Mouse (Mus musculus): ENCODE data around the gene Sult2b1.

The Sult2b1 gene

DNA sequence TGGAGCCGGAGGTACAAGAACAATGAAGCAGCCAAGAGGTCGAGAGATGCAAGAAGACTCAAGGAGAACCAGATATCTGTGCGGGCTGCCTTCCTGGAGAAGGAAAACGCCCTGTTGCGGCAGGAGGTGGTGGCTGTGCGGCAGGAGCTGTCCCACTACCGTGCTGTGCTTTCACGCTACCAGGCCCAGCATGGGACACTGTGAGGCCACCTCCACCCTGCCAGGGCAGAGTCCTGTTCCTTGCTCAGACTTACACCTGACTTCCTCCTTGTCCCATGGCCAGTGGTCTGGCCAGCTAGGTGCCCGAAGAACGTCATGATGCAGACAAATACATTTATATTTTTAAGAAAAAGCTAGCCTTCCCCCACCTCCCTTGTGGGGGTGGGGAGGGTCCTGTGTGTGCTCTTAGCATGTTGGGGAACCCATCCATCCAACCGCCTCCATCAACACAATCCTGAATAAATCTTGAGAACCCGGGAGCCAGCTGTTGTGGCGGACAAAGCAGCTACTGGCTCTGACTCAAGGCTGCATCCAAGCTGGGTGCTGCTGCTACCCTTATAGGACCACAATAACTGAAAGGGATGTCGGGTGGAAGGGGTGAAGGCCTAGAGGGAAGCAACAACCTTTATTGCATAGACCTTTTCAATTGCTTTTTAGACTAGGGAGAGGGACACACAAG, 74.7 kb downstream of the Sult2b1 start:
- DNase-seq = peak; percentile 97

DNA sequence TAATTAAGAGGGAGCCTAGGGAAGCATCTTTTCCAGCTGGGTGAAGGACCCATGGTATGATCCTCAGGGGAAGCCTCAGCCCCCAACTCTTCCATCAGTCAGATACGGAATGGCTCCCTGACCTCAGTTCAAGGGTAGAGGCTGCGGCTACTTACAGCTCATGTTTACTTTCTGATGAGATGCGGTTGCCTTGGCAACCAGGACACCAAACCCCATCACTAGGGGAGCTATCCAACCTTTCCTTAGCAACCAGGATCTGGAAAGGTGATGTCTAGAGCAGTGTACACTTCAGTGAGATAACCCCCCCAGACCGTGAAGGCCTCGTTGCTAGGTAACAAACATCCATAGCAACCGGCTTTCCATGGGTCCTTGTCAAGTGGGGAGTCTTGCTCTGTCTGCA, 75.4 kb downstream of the Sult2b1 start:
- DNase-seq = peak; percentile 97

GRCm38 (mm10) chr7:45708221-45708761, 76.2 kb downstream of the Sult2b1 start:
- peak; percentile 97 for DNase-seq

- DNase-seq = peak; percentile 100
Observed at GRCm38 (mm10) chr7:45707375-45707967, 77.0 kb downstream of the Sult2b1 start.

GRCm38 (mm10) chr7:45706721-45707241, 77.7 kb downstream of the Sult2b1 start:
- peak; percentile 100 for DNase-seq

- peak; percentile 100 for DNase-seq
Observed at GRCm38 (mm10) chr7:45705873-45706281, 78.6 kb downstream of the Sult2b1 start.

GRCm38 (mm10) chr7:45705443-45705864, 79.0 kb downstream of the Sult2b1 start:
- DNase-seq = no peak

DNA sequence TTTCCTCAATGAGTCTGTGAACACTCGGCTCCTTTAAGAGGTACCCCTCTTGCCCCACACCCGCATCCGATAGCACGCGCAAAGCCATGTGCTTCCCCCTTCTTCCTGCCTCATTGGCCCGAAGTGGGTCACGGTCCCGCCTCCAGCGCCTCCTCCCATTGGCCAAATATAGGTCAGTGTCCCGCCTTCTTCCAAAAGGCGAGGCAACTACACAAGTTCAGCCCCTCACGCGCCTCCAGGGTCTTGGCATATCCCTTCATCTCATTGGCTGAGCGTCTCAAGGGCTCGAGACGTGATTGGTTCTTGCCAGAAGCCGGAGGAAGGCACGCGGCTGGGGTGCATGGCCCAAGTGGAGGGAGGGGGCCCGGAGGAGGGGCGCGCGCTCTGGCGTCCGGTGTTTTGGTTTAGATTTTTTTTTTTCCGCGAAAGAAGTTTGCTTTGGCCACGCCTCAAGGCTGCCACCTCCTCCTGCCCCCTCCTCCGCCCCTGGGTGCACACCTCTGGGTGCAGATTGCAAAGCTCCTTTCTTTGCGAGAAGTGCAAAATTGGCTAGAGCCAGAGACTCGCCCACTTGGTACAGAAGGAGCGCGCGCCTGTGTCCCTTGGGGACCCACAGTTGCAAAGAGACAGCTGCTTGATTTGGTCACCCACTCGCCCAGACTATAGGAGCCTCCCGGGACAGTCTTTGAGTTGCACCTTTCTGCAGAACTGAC, 79.6 kb downstream of the Sult2b1 start, which contains the start of gene Dbp:
Gene Dbp (plus strand): TSS at position 359 of the 713 bp plus-strand sequence.
- DNase-seq = peak; percentile 100

GRCm38 (mm10) chr7:45704046-45704559, 80.4 kb downstream of the Sult2b1 start:
- peak; percentile 99 for DNase-seq

DNA sequence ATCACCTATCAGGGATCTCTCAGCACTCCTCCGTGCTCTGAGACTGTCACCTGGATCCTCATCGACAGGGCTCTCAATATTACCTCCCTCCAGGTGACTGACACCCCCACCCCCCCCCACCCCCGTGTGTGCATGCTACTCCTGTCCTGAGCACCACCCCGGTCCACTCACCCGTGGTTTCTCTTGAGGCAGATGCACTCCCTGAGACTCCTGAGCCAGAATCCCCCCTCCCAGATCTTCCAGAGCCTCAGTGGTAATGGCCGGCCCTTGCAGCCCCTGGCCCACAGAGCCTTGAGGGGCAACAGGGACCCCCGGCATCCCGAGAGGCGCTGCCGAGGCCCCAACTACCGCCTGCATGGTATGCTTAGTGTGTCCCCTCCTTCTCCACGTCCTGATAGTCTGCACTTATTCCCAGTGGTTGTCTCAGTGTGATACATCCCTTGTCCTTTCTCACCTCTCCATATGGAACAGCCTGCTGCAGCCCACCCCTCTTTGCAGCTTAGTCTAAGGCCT, 80.9 kb downstream of the Sult2b1 start:
- DNase-seq = peak; percentile 98

- peak; percentile 96 for DNase-seq
Observed at GRCm38 (mm10) chr7:45702809-45703520, 81.5 kb downstream of the Sult2b1 start.

GRCm38 (mm10) chr7:45702316-45702715, 82.2 kb downstream of the Sult2b1 start:
- peak; percentile 95 for DNase-seq

GRCm38 (mm10) chr7:45701607-45702006, 82.9 kb downstream of the Sult2b1 start:
- peak; percentile 96 for DNase-seq

GRCm38 (mm10) chr7:45701072-45701471, 83.4 kb downstream of the Sult2b1 start:
- DNase-seq = peak; percentile 97

DNA sequence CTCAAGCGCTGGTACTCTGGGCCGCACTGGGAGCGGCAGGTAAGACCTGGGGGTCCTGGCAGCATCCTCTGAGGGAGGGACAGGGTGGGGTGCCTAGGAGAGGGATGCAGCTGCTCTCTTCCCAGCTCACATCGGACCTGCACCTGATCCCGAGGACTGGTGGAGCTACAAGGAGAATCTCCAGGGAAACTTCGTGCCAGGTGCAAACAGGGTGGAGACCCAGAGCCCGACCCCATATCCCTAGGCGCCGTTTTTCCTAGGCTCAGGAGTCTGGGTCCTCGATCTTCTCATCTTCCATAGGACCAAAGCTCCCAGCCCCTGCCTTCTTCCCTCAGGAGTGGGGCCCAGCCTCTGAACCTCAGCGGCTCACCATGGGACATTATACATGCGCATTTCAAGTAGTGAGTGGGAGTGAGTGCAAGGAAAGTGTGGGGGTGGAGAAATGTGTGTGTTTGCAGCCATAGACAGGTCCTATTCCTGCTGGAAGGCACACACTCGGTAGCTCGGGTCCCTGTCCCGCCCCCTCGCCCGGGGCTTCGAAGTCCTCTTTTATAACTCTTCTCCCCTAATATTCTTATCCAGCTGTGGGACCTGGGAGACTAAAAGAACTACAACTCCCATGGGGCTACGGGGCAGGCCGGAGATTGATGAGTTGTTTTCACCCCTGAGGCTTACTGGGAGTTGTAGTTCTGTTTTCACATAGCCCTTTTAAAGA, 84.0 kb downstream of the Sult2b1 start:
- peak; percentile 99 for DNase-seq

- DNase-seq = peak; percentile 95
Observed at GRCm38 (mm10) chr7:45699523-45700141, 84.8 kb downstream of the Sult2b1 start, which contains the start of gene Car11. Car11 (plus strand) TSS chr7:45699843.

DNA sequence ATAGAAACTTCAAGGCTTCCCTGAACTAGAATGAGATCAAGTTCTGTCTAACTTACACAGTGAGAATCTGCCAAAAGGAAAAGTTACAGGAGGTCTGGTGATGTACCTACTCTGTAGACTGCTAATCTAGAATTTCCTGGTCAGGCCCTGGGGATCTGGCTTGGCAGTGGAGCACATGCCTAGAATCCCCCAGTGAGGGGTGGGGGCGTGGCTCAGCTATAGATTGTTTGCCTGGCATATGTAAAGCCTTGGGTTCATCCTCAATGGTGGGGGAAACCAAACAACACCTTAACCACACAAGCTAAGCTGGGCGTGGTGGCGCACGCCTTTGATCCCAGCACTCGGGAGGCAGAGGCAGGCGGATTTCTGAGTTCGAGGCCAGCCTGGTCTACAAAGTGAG, 86.6 kb downstream of the Sult2b1 start:
- peak; percentile 89 for DNase-seq

DNA sequence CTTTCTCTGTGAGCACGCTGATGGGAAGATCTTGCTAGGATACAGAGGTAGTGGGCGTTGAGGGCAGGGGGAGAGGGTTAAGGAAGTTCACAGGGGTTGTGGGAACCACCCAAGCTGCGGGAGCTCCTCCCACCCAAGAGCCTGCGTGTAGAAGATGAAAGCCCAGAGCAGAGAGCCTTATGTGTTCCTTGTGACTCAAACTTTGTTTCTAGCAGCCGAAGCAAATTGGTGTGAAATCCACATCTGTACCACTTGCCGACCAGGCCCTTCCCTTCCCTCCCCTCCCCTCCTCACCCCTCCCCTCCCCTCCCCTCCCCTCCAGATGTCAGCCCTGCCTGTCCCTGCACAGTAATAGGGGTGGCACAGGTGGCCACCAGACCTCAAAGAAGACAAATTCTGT, 89.4 kb downstream of the Sult2b1 start:
- no peak for DNase-seq

DNA sequence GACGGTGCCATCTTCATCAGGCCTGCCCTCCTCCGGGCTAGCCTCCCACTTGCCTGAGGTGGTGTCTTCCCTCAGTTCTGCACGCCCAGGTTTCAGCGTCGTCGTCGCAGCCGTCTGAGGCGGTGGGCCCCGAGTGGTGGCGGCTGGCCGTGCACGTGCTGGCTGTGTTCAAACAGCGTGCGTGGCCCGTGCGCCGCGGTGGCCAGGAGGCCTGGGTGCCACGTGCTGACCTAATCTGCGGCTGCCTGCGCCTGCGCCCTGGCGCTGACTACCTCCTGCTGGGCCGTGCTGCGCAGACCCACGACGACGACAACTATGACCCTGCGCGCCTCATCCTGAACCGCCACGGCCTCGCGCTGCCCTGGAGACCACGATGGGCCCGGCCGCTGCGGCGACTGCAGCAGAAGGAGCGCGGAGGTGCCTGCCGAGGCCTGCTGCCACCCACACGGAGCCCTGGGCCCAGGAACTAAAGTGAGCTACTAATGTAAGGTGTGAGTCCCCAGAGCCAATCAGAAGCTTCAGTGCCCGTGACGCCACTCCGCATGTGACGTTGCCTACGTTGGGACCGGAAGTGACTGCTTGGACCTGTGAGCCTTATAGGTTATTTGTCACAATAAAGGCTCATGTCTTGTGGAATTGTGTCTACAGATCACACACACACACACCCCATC, 90.4 kb downstream of the Sult2b1 start, which contains the start of gene Sec1:
Gene Sec1 (minus strand): TSS at position 482 of the 671 bp plus-strand sequence.
- peak; percentile 87 for DNase-seq

- DNase-seq = no peak
Observed at GRCm38 (mm10) chr7:45692364-45692763, 92.1 kb downstream of the Sult2b1 start.

All from heart, adult 11 months (tissue).